Comparison of ENCODE assay signal across 11 mouse cellular contexts in genomic region chr10:62506019-62506556, GRCm38 (mm10). TPM values are rescaled to one million over a fixed set of nuclear protein-coding genes. Genes with fewer than 3 reads are reported as not detected.
DNase-seq lines count a peak whose midpoint lies in the region; ATAC-seq and TF ChIP-seq lines count a peak whose summit lies in the region.
"Had no signal": no experiment of that assay in that cellular context is flagged by ENCODE, and none has a peak within 500 bp of the region (broad histone marks: within the 10 kb centered on the region; RNA-seq: fewer than 3 reads in every experiment).

No protein-coding gene starts in this region.

- H3K4me1 ChIP-seq in bone marrow, adult 2 months (ENCODE audit: control insufficient read depth, insufficient read depth, low read length): peaks cover 4% of the 10 kb centered on the region; the same call in 1 of the 2 replicates
- H3K4me1 ChIP-seq in liver, postnatal 0 days (ENCODE audit: insufficient read depth): peaks cover 43% of the 10 kb centered on the region
- H3K4me1 ChIP-seq in intestine, embryonic 16.5 days (ENCODE audit: control insufficient read depth, insufficient read depth, low read length): peaks cover 5% of the 10 kb centered on the region; the same call in 1 of the 2 replicates

- peak overlapping the region; percentile 95 for H3K27ac ChIP-seq in bone marrow, adult 2 months (ENCODE audit: control insufficient read depth, insufficient read depth, low read depth, low read length, poor library complexity)
- peak overlapping the region; percentile 95 for H3K27ac ChIP-seq in liver, postnatal 0 days (ENCODE audit: low read depth)
- H3K27ac ChIP-seq in intestine, embryonic 16.5 days (ENCODE audit: low read length): no peak overlapping the region
- H3K27ac ChIP-seq: embryonic facial prominence, embryonic 10.5 days; kidney, postnatal 0 days had no signal

- no peak for TF ChIP-seq CTCF in bone marrow, adult 2 months (IDR thresholded peaks at IDR 0.05; ENCODE audit: control insufficient read depth, insufficient read depth, low read length)
- TF ChIP-seq CTCF in liver, postnatal 0 days (IDR thresholded peaks at IDR 0.05; ENCODE audit: low read depth): no peak

- 0 out of 2 replicates have a peak, but pooled peaks have one; percentile 33 for TF ChIP-seq POLR2A in bone marrow, adult 2 months (IDR thresholded peaks at IDR 0.05; ENCODE audit: borderline replicate concordance, control insufficient read depth, low read depth, low read length)

- ATAC-seq in CD4-positive, CD25-positive, alpha-beta regulatory T cell, adult 4 months: peak; percentile 56
- peak; percentile 60 for ATAC-seq in liver, postnatal 0 days
- no peak for ATAC-seq in intestine, embryonic 16.5 days

- H3K9me3 ChIP-seq in liver, postnatal 0 days (ENCODE audit: low read length): no peaks in the 10 kb centered on the region
- H3K9me3 ChIP-seq in intestine, embryonic 16.5 days (ENCODE audit: control insufficient read depth, low read length): no peaks in the 10 kb centered on the region
- H3K9me3 ChIP-seq: embryonic facial prominence, embryonic 10.5 days had no signal

- peak overlapping the region; percentile 80 for H3K4me2 ChIP-seq in liver, postnatal 0 days (ENCODE audit: low read depth, low read length)
- H3K4me2 ChIP-seq in intestine, embryonic 16.5 days (ENCODE audit: low read depth, low read length): no peak overlapping the region

- peak overlapping the region; percentile 51 for H3K4me3 ChIP-seq in bone marrow, adult 2 months (replicated peaks; ENCODE audit: control insufficient read depth, low read depth, low read length)
- H3K4me3 ChIP-seq in liver, postnatal 0 days (ENCODE audit: low read depth, low read length): peak overlapping the region; percentile 50
- no peak overlapping the region for H3K4me3 ChIP-seq in intestine, embryonic 16.5 days (ENCODE audit: low read length)
- H3K4me3 ChIP-seq: embryonic facial prominence, embryonic 10.5 days had no signal

- peak overlapping the region; percentile 59 for H3K9ac ChIP-seq in liver, postnatal 0 days (replicated peaks)
- no peak overlapping the region for H3K9ac ChIP-seq in intestine, embryonic 16.5 days (ENCODE audit: low read depth, low read length)

- H3K36me3 ChIP-seq in liver, postnatal 0 days (replicated peaks; ENCODE audit: insufficient read depth, low read length): no peaks in the 10 kb centered on the region
- no peaks in the 10 kb centered on the region for H3K36me3 ChIP-seq in intestine, embryonic 16.5 days (ENCODE audit: control insufficient read depth, insufficient read depth, low read length)
- H3K36me3 ChIP-seq: embryonic facial prominence, embryonic 10.5 days had no signal

- H3K27me3 ChIP-seq in liver, postnatal 0 days (ENCODE audit: insufficient read depth, low read length): no peaks in the 10 kb centered on the region
- no peaks in the 10 kb centered on the region for H3K27me3 ChIP-seq in intestine, embryonic 16.5 days (replicated peaks; ENCODE audit: control insufficient read depth, insufficient read depth, low read length)

- peak; percentile 78 for TF ChIP-seq EP300 in liver, postnatal 0 days (IDR thresholded peaks at IDR 0.05; ENCODE audit: low read depth)

- WGBS in bone marrow, adult 2 months: under 1% methylated on average over 17 of the region's 17 CpGs
- WGBS in liver, postnatal 0 days (ENCODE audit: insufficient replicate concordance): 28% methylated on average over 17 of the region's 17 CpGs
- 76% methylated on average over 17 of the region's 17 CpGs for WGBS in intestine, embryonic 16.5 days

- DNase-seq in liver, postnatal 0 days: peak; percentile 53
- DNase-seq in spleen, adult 18-20 months: peak; percentile 25 to 40
- DNase-seq in cerebellum, postnatal 14 days: no peak
- DNase-seq in ovary, postnatal 14 days (ENCODE audit: low spot score): no peak
- DNase-seq: gastrocnemius, postnatal 36 days; right cerebral cortex, adult 18-20 months had no signal

RNA-seq across cellular contexts. Expression of gene Vps26a, which starts 19.5 kb away (rescaled TPM):
- 10 to 100 TPM; 70.9 to 80.0 TPM for polyA plus RNA-seq in CD4-positive, CD25-positive, alpha-beta regulatory T cell, adult 4 months (2017; shearing (Covaris generic))
- polyA plus RNA-seq in bone marrow, adult 2 months (2011; ENCODE audit: insufficient read depth, insufficient read length, low replicate concordance, missing spikeins): 13.6 and 26.5 TPM in 2 replicates
- polyA plus RNA-seq in liver, postnatal 0 days (2015; fragmentation: Nextera tagmentation; extraction: Ambion mirVana): 32.1 and 33.8 TPM in 2 replicates
- 135 and 143 TPM in 2 replicates for polyA plus RNA-seq in intestine, embryonic 16.5 days (2015; fragmentation: Nextera tagmentation; extraction: Ambion mirVana)

RNA-seq across cellular contexts. Expression of gene Srgn, which starts 21.2 kb away (rescaled TPM):
- polyA plus RNA-seq in CD4-positive, CD25-positive, alpha-beta regulatory T cell, adult 4 months (2017; shearing (Covaris generic)): 1,000 to 10,000 TPM; 1,323 to 1,460 TPM
- polyA plus RNA-seq in bone marrow, adult 2 months (2011; ENCODE audit: insufficient read depth, insufficient read length, low replicate concordance, missing spikeins): 68.7 and 72.9 TPM in 2 replicates
- 108 and 110 TPM in 2 replicates for polyA plus RNA-seq in liver, postnatal 0 days (2015; fragmentation: Nextera tagmentation; extraction: Ambion mirVana)
- 15.1 and 15.5 TPM in 2 replicates for polyA plus RNA-seq in intestine, embryonic 16.5 days (2015; fragmentation: Nextera tagmentation; extraction: Ambion mirVana)

RNA-seq across cellular contexts. Expression of gene Supv3l1, which starts 56.5 kb away (rescaled TPM):
- polyA plus RNA-seq in CD4-positive, CD25-positive, alpha-beta regulatory T cell, adult 4 months (2017; shearing (Covaris generic)): 10 to 100 TPM in 1 of 2 experiments, 1 to 10 TPM in 1; 8.4 to 11.7 TPM
- polyA plus RNA-seq in bone marrow, adult 2 months (2011; ENCODE audit: insufficient read depth, insufficient read length, low replicate concordance, missing spikeins): 19.5 and 28.8 TPM in 2 replicates
- polyA plus RNA-seq in liver, postnatal 0 days (2015; fragmentation: Nextera tagmentation; extraction: Ambion mirVana): 7.3 and 8.6 TPM in 2 replicates
- 29.3 and 33.2 TPM in 2 replicates for polyA plus RNA-seq in intestine, embryonic 16.5 days (2015; fragmentation: Nextera tagmentation; extraction: Ambion mirVana)

RNA-seq across cellular contexts. Expression of gene 4930507D05Rik, which starts 56.8 kb away (rescaled TPM):
- polyA plus RNA-seq in CD4-positive, CD25-positive, alpha-beta regulatory T cell, adult 4 months (2017; shearing (Covaris generic)): not detected
- not detected in 2 replicates for polyA plus RNA-seq in bone marrow, adult 2 months (2011; ENCODE audit: insufficient read depth, insufficient read length, low replicate concordance, missing spikeins)
- 0.12 TPM in 1 of 2 replicates, not detected in the other for polyA plus RNA-seq in liver, postnatal 0 days (2015; fragmentation: Nextera tagmentation; extraction: Ambion mirVana)
- polyA plus RNA-seq in intestine, embryonic 16.5 days (2015; fragmentation: Nextera tagmentation; extraction: Ambion mirVana): 0.17 and 0.45 TPM in 2 replicates

Comparison
In these comparisons a context has a peak if more than half of its experiments do, and no peak if none do; other contexts are left out.
1. DNase-seq: peak in liver, postnatal 0 days (single experiment) and spleen, adult 18-20 months (2 of 2); none in cerebellum, postnatal 14 days (0 of 2) and ovary, postnatal 14 days (single experiment).
2. RNA of gene Srgn, which starts 21.2 kb away (polyA plus RNA-seq): 1,323 to 1,460 TPM in CD4-positive, CD25-positive, alpha-beta regulatory T cell, adult 4 months; 108 to 110 TPM in liver, postnatal 0 days, 68.7 to 72.9 TPM in bone marrow, adult 2 months and 15.1 to 15.5 TPM in intestine, embryonic 16.5 days; every median in the first group is over 10 times any median in the second.